Mouse (Mus musculus): ENCODE measurements around the gene Msmp. TPM values are rescaled to one million over a fixed set of nuclear protein-coding genes. Genes with fewer than 3 reads are reported as not detected.
"Not testable (repeated sequence)": the region's sequence is repeated elsewhere in the genome, so short reads cannot be mapped to it uniquely, and the experiment has no call there.

The Msmp gene
- polyA plus RNA-seq, 1 experiment from 2014 or later = 1.1 TPM

GRCm38 (mm10) chr4:43598650-43599380 is 14.5 kb upstream of the Msmp start:
- Histone ChIP-seq H3K9ac (ENCODE audit: low read depth, low read length) (no peak overlapping the region), H3K27ac (ENCODE audit: low read depth, low read length) (no peak overlapping the region), H3K27me3 (ENCODE audit: control insufficient read depth, insufficient read depth, low read length) (no peaks in the 10 kb centered on the region), H3K36me3 (ENCODE audit: control insufficient read depth, insufficient read depth, low read length) (no peaks in the 10 kb centered on the region), H3K9me3 (ENCODE audit: control insufficient read depth, low read length) (no peaks in the 10 kb centered on the region), H3K4me2 (replicated peaks; ENCODE audit: low read depth, low read length) (no peak overlapping the region), H3K4me3 (ENCODE audit: low read depth, low read length) (no peak overlapping the region), H3K4me1 (replicated peaks; ENCODE audit: control insufficient read depth, insufficient read depth, low read length) (no peaks in the 10 kb centered on the region)
- DNase-seq (ENCODE audit: low spot score) (no peak), ATAC-seq (ENCODE audit: low FRiP score) (no peak)
- 86% methylated on average over 7 of the region's 7 CpGs for WGBS

GRCm38 (mm10) chr4:43598200-43598599 is 13.9 kb upstream of the Msmp start:
- ATAC-seq (ENCODE audit: low FRiP score) (no peak), DNase-seq (ENCODE audit: low spot score) (no peak)
- no peaks in the 10 kb centered on the region for H3K27me3 ChIP-seq (ENCODE audit: control insufficient read depth, insufficient read depth, low read length)
- H3K4me3 ChIP-seq (ENCODE audit: low read depth, low read length) = no peak overlapping the region
- no peaks in the 10 kb centered on the region for H3K9me3 ChIP-seq (ENCODE audit: control insufficient read depth, low read length)
- no peak overlapping the region for H3K9ac ChIP-seq (ENCODE audit: low read depth, low read length)
- no peak overlapping the region for H3K4me2 ChIP-seq (replicated peaks; ENCODE audit: low read depth, low read length)
- no peak overlapping the region for H3K27ac ChIP-seq (ENCODE audit: low read depth, low read length)
- 88% methylated on average over 4 of the region's 4 CpGs for WGBS
- no peaks in the 10 kb centered on the region for H3K36me3 ChIP-seq (ENCODE audit: control insufficient read depth, insufficient read depth, low read length)
- H3K4me1 ChIP-seq (replicated peaks; ENCODE audit: control insufficient read depth, insufficient read depth, low read length) = no peaks in the 10 kb centered on the region

- H3K9me3 ChIP-seq (ENCODE audit: control insufficient read depth, low read length); H3K36me3 ChIP-seq (ENCODE audit: control insufficient read depth, insufficient read depth, low read length); H3K4me1 ChIP-seq (replicated peaks; ENCODE audit: control insufficient read depth, insufficient read depth, low read length); H3K27me3 ChIP-seq (ENCODE audit: control insufficient read depth, insufficient read depth, low read length); DNase-seq (ENCODE audit: low spot score); H3K9ac ChIP-seq (ENCODE audit: low read depth, low read length); H3K4me2 ChIP-seq (replicated peaks; ENCODE audit: low read depth, low read length); ATAC-seq (ENCODE audit: low FRiP score); H3K27ac ChIP-seq (ENCODE audit: low read depth, low read length); H3K4me3 ChIP-seq (ENCODE audit: low read depth, low read length): not testable (repeated sequence)
- WGBS = 89% methylated on average over 2 of the region's 2 CpGs
Measured at GRCm38 (mm10) chr4:43596597-43596996, 12.3 kb upstream of the Msmp start.

GRCm38 (mm10) chr4:43593453-43593852 is 9.2 kb upstream of the Msmp start:
- Histone ChIP-seq H3K9me3 (ENCODE audit: control insufficient read depth, low read length) (no peaks in the 10 kb centered on the region), H3K4me3 (ENCODE audit: low read depth, low read length) (no peak overlapping the region), H3K9ac (ENCODE audit: low read depth, low read length) (no peak overlapping the region), H3K27me3 (ENCODE audit: control insufficient read depth, insufficient read depth, low read length) (no peaks in the 10 kb centered on the region), H3K4me2 (replicated peaks; ENCODE audit: low read depth, low read length) (no peak overlapping the region), H3K27ac (ENCODE audit: low read depth, low read length) (no peak overlapping the region), H3K36me3 (ENCODE audit: control insufficient read depth, insufficient read depth, low read length) (no peaks in the 10 kb centered on the region), H3K4me1 (replicated peaks; ENCODE audit: control insufficient read depth, insufficient read depth, low read length) (no peaks in the 10 kb centered on the region)
- WGBS = 61% methylated on average over 3 of the region's 3 CpGs
- ATAC-seq (ENCODE audit: low FRiP score) (no peak), DNase-seq (ENCODE audit: low spot score) (no peak)

- Histone ChIP-seq H3K9me3 (ENCODE audit: control insufficient read depth, low read length) (no peaks in the 10 kb centered on the region), H3K27me3 (ENCODE audit: control insufficient read depth, insufficient read depth, low read length) (no peaks in the 10 kb centered on the region), H3K9ac (ENCODE audit: low read depth, low read length) (no peak overlapping the region), H3K36me3 (ENCODE audit: control insufficient read depth, insufficient read depth, low read length) (no peaks in the 10 kb centered on the region), H3K27ac (ENCODE audit: low read depth, low read length) (no peak overlapping the region), H3K4me3 (ENCODE audit: low read depth, low read length) (no peak overlapping the region), H3K4me1 (replicated peaks; ENCODE audit: control insufficient read depth, insufficient read depth, low read length) (no peaks in the 10 kb centered on the region), H3K4me2 (replicated peaks; ENCODE audit: low read depth, low read length) (no peak overlapping the region)
- ATAC-seq (ENCODE audit: low FRiP score) (no peak), DNase-seq (ENCODE audit: low spot score) (no peak)
- 83% methylated on average over 3 of the region's 3 CpGs for WGBS
Measured at GRCm38 (mm10) chr4:43591961-43592360, 7.7 kb upstream of the Msmp start.

GRCm38 (mm10) chr4:43591543-43591942 is 7.2 kb upstream of the Msmp start:
- WGBS = 89% methylated on average over 5 of the region's 5 CpGs
- ATAC-seq (ENCODE audit: low FRiP score) = no peak

GRCm38 (mm10) chr4:43587681-43588080 is 3.4 kb upstream of the Msmp start:
- Histone ChIP-seq H3K4me3 (ENCODE audit: low read depth, low read length) (no peak overlapping the region), H3K4me2 (replicated peaks; ENCODE audit: low read depth, low read length) (no peak overlapping the region), H3K9me3 (ENCODE audit: control insufficient read depth, low read length) (no peaks in the 10 kb centered on the region), H3K27me3 (ENCODE audit: control insufficient read depth, insufficient read depth, low read length) (no peaks in the 10 kb centered on the region), H3K4me1 (replicated peaks; ENCODE audit: control insufficient read depth, insufficient read depth, low read length) (no peaks in the 10 kb centered on the region), H3K36me3 (ENCODE audit: control insufficient read depth, insufficient read depth, low read length) (0 out of 2 replicates have a peak, but pooled peaks cover 3% of the 10 kb centered on the region), H3K9ac (ENCODE audit: low read depth, low read length) (no peak overlapping the region), H3K27ac (ENCODE audit: low read depth, low read length) (no peak overlapping the region)
- WGBS = 66% methylated on average over 7 of the region's 7 CpGs
- no peak for DNase-seq (ENCODE audit: low spot score)
- ATAC-seq (ENCODE audit: low FRiP score) = no peak

More at GRCm38 (mm10) chr4:43591543-43591942, 7.2 kb upstream of the Msmp start:
- H3K4me3 ChIP-seq (ENCODE audit: low read depth, low read length) = no peak overlapping the region
- H3K27me3 ChIP-seq (ENCODE audit: control insufficient read depth, insufficient read depth, low read length) = no peaks in the 10 kb centered on the region
- no peak overlapping the region for H3K27ac ChIP-seq (ENCODE audit: low read depth, low read length)
- H3K4me2 ChIP-seq (replicated peaks; ENCODE audit: low read depth, low read length) = no peak overlapping the region
- no peaks in the 10 kb centered on the region for H3K9me3 ChIP-seq (ENCODE audit: control insufficient read depth, low read length)
- H3K36me3 ChIP-seq (ENCODE audit: control insufficient read depth, insufficient read depth, low read length) = no peaks in the 10 kb centered on the region
- no peak overlapping the region for H3K9ac ChIP-seq (ENCODE audit: low read depth, low read length)
- DNase-seq (ENCODE audit: low spot score) = no peak
- H3K4me1 ChIP-seq (replicated peaks; ENCODE audit: control insufficient read depth, insufficient read depth, low read length) = no peaks in the 10 kb centered on the region

- Histone ChIP-seq H3K36me3 (ENCODE audit: control insufficient read depth, insufficient read depth, low read length) (0 out of 2 replicates have a peak, but pooled peaks cover 5% of the 10 kb centered on the region), H3K9me3 (ENCODE audit: control insufficient read depth, low read length) (no peaks in the 10 kb centered on the region), H3K27ac (ENCODE audit: low read depth, low read length) (no peak overlapping the region), H3K9ac (ENCODE audit: low read depth, low read length) (no peak overlapping the region), H3K4me1 (replicated peaks; ENCODE audit: control insufficient read depth, insufficient read depth, low read length) (no peaks in the 10 kb centered on the region), H3K4me3 (ENCODE audit: low read depth, low read length) (no peak overlapping the region), H3K4me2 (replicated peaks; ENCODE audit: low read depth, low read length) (no peak overlapping the region), H3K27me3 (ENCODE audit: control insufficient read depth, insufficient read depth, low read length) (no peaks in the 10 kb centered on the region)
- peak; percentile 40; the same call in 1 of the 2 replicates for ATAC-seq (ENCODE audit: low FRiP score)
- no peak for DNase-seq (ENCODE audit: low spot score)
- WGBS = 76% methylated on average over 8 of the region's 8 CpGs
Measured at GRCm38 (mm10) chr4:43586411-43586810, 2.1 kb upstream of the Msmp start.

- no peak for DNase-seq (ENCODE audit: low spot score)
- Histone ChIP-seq H3K27ac (ENCODE audit: low read depth, low read length) (no peak overlapping the region), H3K4me2 (replicated peaks; ENCODE audit: low read depth, low read length) (no peak overlapping the region), H3K9me3 (ENCODE audit: control insufficient read depth, low read length) (no peaks in the 10 kb centered on the region), H3K4me1 (replicated peaks; ENCODE audit: control insufficient read depth, insufficient read depth, low read length) (no peaks in the 10 kb centered on the region), H3K27me3 (ENCODE audit: control insufficient read depth, insufficient read depth, low read length) (no peaks in the 10 kb centered on the region), H3K36me3 (ENCODE audit: control insufficient read depth, insufficient read depth, low read length) (0 out of 2 replicates have a peak, but pooled peaks cover 5% of the 10 kb centered on the region), H3K9ac (ENCODE audit: low read depth, low read length) (no peak overlapping the region), H3K4me3 (ENCODE audit: low read depth, low read length) (no peak overlapping the region)
- 47% methylated on average over 10 of the region's 10 CpGs for WGBS
- ATAC-seq (ENCODE audit: low FRiP score) = no peak
Measured at GRCm38 (mm10) chr4:43585682-43586081, 1.4 kb upstream of the Msmp start.

Measured in hindbrain, embryonic 11.5 days (tissue).